Mouse (Mus musculus) olfactory bulb, adult 2 months (tissue): ENCODE results near the gene Jaml.

Experiments
- CTCF ChIP-seq: fragments of 200-500 bp; IDR thresholded peaks from 2 replicates; pipeline ENCODE4 v1.5.1; 2012; ENCODE audit warnings: low read depth, mild to moderate bottlenecking, low read length, moderate library complexity; ENCODE audit not compliant: insufficient read depth
- POLR2A ChIP-seq: fragments of 200-500 bp; IDR thresholded peaks from 2 replicates; pipeline ENCODE4 v1.6.1; 2012; ENCODE audit warnings: mild to moderate bottlenecking, low read depth, low read length, moderate library complexity; ENCODE audit not compliant: insufficient read depth

DNA sequence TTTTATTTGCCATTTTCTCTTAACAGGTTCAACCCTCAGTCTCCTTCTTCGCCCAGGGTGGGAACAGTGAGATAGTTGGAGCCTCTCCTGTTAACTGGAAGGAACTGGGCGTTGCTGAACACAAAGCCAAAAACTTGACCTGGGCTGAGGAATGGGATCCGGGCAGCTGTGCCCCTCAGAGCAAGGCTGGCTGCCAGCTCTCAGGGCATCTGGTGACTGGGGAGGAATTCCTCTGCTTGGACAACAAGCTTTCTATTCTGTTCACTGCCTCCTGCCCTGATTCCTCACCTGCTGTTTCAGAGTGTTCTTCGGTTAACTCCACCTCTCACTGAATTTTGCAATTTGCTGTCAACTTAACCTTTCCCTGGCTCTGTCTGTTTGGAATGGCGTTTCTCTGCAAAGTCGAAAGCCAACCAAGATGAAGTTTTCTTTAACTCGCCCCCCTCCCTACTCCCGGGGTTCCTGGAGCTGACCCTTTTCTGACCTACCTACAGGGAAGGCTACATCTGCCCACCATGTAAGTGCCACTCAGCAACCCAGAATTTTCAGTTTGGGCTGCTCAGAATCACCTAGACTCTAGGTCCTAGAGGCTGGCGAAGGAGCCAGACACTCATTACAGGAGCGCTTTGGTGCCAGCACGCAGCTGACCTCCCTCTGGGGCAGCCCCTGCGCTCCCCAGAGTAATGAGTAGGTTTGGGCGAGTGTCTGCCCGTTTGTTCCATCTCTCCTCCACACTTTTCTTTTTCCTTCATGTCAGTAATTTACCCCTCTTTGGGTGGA lies 38.7 kb upstream of the Jaml start:
- TF ChIP-seq POLR2A (no peak), CTCF (no peak)
